Mouse (Mus musculus): ENCODE results near the gene Tmprss9. TPM values are rescaled to one million over a fixed set of nuclear protein-coding genes. Genes with fewer than 3 reads are reported as not detected.

Tmprss9 gene
- total RNA-seq, 2 experiments from 2014 or later = 0.40 to 0.62 TPM

DNA sequence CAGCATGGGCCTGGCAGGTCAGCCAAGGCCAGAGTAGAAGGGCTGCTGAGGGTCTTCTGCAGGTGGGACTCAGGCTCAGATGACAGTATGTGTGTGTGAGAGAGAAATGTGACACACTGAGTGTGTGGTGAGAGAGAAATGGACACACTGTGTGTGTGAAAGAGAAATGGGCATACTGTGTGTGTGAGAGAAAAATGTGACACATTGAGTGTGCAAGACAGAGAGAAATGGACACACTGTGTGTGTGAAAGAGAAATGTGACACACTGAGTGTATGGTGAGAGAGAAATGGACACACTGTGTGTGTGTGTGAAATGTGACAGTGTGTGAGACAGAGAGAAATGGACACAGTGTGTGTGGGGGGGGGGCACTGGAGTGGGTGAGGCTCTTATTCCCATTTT, 40.2 kb downstream of the Tmprss9 start:
- no peak for DNase-seq (ENCODE audit: extremely low spot score in 1 of 2, low spot score in 1 of 2)

- DNase-seq (ENCODE audit: extremely low spot score in 1 of 2, low spot score in 1 of 2) = no peak
Measured at GRCm38 (mm10) chr10:80913364-80914011, 41.8 kb downstream of the Tmprss9 start.

DNA sequence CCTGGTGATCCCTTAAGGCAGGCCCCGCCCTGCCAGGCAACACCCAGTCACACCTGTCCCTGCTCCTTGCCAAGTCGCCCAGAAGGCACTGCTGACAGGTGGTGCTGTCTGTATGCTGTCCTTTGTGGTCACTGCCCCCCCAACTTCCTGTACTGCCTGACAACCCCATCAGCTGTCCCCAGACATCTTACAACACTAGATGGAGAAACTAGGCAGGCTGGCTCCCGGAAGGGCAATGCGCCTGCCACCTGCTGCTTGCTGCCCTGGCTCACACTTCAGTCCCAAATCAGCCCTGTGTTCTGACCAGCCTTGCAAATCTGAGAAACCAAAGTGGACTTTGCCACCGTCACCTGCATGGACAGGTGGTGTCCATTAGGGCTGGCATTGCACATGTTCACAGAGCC, 42.6 kb downstream of the Tmprss9 start:
- no peak for DNase-seq (ENCODE audit: extremely low spot score in 1 of 2, low spot score in 1 of 2)

- no peak for DNase-seq (ENCODE audit: extremely low spot score in 1 of 2, low spot score in 1 of 2)
Measured at GRCm38 (mm10) chr10:80915260-80915659, 43.6 kb downstream of the Tmprss9 start.

GRCm38 (mm10) chr10:80915736-80916135, 44.1 kb downstream of the Tmprss9 start:
- DNase-seq (ENCODE audit: extremely low spot score in 1 of 2, low spot score in 1 of 2) = no peak

- no peak for DNase-seq (ENCODE audit: extremely low spot score in 1 of 2, low spot score in 1 of 2)
Measured at GRCm38 (mm10) chr10:80917336-80917778, 45.7 kb downstream of the Tmprss9 start.

DNA sequence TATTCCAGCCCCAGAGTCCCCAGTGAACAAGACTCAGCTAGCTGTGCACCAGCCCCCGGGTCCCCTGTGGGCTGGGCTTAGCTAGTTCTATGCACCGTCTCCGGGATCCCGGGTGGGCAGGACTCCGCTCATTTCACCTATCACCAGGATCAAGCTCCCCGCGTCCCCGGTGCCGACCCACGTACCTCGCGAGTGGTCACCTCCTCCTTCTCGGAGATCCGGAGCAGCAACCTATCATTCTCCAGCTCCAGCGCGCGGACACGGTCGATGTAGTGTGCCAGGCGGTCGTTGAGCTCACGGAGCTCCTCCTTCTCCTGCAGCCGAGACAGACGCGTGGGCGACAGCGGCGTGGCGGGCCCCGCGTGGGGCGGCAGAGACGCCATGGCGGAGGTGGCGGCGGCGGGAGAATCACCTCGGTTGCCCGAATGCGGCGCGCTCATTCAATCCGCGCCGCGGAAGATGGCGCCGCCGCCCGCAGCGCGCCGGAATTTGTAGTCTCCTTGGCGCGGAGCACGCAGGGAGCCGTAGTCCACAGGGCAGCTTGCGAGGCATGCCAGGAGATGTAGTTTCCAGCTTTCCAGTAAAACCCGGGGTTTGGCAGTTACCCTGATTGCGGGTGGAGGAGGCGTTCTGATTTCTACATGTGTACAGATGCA, 46.3 kb downstream of the Tmprss9 start, which contains the start of gene Lmnb2:
Gene Lmnb2, minus strand, starts transcription at position 467 of the 656 bp plus-strand sequence.
- peak; percentile 66 to 68 for DNase-seq (ENCODE audit: extremely low spot score in 1 of 2, low spot score in 1 of 2)

DNA sequence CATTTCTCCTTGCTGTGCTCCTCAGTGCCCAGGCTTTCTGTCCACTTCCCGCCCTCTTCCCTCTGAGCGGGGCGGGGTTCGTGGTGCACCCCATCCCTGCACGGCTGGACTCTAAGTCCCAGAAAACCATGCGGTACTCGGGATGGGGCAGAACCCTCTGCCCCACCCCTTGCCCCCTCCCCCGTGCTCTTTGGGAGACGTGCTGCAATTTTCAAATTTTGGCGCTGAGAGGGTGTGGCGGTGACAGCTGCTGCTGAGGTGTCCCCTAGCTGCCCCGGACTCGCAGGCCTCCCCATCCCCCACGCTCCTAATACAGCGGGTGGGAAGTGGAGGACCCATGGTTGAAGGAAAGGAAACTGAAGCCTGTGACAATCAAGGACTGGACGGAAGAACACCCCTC, 50.3 kb downstream of the Tmprss9 start:
- DNase-seq (ENCODE audit: extremely low spot score in 1 of 2, low spot score in 1 of 2) = no peak

GRCm38 (mm10) chr10:80925472-80925871, 53.8 kb downstream of the Tmprss9 start:
- DNase-seq (ENCODE audit: extremely low spot score in 1 of 2, low spot score in 1 of 2) = no peak

DNA sequence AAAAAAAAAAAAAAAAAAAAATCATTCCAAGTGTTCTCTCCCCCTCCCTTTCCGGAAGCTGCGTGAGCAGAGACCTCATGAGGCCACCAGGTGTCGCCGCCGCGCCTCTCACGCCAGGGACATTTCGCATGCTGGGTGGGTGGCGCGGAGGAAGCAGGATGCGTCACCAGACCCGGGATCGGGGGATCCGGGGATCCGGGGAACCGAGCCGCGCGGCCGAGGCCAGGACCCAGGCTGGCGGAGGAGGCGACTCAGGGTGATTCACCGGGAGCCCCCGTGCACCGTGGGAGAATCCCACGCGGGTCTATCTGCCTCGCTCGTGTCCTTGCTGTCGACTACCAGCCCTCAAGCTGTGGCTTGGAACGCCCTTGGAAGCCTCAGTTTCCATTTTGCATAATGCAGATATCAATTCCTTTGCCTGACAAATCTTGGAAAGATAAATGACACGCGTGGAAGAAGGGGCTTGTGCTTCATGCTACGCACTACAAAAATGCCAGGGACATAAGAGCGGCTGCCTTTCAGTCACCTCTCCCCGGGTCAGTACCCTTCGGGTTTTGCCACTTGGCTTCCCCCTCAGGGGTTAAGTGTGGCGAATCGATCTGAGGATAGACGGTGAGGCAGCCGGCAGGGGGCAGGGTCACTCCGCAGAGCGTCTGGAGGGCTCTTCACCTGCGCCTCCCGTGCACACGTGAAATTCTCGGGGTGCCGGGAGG, 57.1 kb downstream of the Tmprss9 start:
- DNase-seq (ENCODE audit: extremely low spot score in 1 of 2, low spot score in 1 of 2) = peak; percentile 89

DNA sequence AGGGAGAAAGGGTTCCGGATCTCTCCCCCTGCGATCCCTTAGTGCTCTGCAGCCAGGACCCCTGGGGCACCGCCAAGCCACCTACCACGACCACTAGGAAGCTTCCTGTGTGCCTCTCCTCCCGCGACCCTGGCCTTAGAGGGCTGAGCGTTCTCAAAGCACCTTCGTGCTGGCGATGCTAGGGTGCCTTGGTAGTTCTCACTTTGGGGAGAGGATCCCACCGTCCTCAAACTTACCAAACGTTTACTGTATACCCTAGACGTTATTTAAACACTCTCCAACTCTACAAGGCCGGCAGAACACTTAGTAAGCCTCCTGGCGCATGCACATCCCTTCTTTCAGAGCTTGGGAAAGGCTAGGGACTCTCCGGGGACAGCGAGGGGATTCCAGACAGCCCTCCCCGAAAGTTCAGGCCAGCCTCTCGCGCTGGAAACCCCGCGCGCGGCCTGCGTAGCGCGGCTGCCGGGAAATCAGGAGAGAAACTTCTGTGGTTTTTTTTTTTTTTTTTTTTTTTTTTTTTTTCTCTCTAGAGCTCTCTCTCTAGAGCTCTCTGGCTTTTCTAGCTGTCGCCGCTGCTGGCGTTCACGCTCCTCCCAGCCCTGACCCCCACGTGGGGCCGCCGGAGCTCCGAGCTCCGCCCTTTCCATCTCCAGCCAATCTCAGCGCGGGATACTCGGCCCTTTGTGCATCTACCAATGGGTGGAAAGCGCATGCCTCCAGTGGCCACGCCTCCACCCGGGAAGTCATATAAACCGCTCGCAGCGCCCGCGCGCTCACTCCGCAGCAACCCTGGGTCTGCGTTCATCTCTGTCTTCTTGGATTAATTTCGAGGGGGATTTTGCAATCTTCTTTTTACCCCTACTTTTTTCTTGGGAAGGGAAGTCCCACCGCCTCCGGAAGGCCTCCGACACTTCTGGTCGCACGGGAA, 57.9 kb downstream of the Tmprss9 start, which contains the start of gene Gadd45b:
Gene Gadd45b, plus strand, starts transcription at position 775 of the 928 bp plus-strand sequence.
- DNase-seq (ENCODE audit: extremely low spot score in 1 of 2, low spot score in 1 of 2) = peak; percentile 91 to 95

DNA sequence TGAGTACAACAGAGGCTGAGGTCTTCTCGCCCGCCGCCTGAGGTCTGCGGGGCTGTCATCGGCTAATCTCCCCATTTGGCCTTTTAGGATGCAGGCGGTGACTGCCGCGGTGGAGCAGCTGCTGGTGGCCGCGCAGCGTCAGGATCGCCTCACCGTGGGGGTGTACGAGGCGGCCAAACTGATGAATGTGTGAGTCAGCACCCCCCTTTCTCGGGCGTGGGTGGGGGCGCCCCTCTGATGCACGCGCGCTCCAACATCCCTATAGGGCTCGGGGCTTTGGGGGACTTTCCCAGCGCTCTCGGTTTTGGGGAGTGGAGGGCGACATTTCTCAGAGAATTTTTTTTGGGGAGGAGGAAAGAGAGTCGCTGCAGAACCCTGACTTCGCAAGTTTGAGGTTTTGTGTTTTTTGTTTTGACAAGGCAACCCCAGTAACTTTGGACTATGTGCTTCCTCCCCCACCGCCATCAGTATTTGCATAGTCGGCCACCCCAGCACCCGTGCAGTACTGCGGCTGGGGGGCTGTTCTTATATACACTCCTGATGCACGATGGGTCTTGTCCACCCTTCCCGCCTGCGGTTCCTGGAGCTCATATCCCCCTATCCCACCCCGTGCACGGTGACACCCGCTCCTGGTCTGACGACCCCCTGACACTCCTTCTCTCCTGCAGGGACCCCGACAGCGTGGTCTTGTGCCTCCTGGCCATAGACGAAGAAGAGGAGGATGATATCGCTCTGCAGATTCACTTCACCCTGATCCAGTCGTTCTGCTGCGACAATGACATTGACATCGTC, 58.9 kb downstream of the Tmprss9 start:
- DNase-seq (ENCODE audit: extremely low spot score in 1 of 2, low spot score in 1 of 2) = peak in 1 of 2 experiments; percentile 36

GRCm38 (mm10) chr10:80931153-80931671, 59.6 kb downstream of the Tmprss9 start:
- DNase-seq (ENCODE audit: extremely low spot score in 1 of 2, low spot score in 1 of 2) = no peak

GRCm38 (mm10) chr10:80931695-80932094, 60.0 kb downstream of the Tmprss9 start:
- DNase-seq (ENCODE audit: extremely low spot score in 1 of 2, low spot score in 1 of 2) = no peak

DNA sequence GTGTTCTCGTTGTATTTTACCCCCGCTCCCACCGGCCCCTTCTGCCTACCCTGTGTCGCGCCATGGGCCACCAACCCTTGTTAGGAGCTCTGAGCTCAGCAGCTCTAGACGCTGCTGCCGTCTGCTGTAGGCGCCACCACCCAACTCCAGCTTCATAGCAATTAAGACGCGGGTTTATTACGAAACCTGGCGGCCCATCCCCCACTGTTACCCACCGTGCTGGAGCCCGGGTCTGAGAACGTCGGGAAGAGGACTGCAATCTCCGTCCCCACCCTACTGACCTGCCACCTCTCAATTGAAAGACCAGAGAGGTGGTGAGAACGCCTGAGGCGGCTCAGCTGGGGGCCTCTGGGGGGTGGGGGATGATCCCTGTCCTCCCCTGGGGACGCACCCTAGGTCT, 60.6 kb downstream of the Tmprss9 start:
- peak in 1 of 2 experiments; percentile 34 for DNase-seq (ENCODE audit: extremely low spot score in 1 of 2, low spot score in 1 of 2)

- DNase-seq (ENCODE audit: extremely low spot score in 1 of 2, low spot score in 1 of 2) = no peak
Measured at GRCm38 (mm10) chr10:80932700-80933420, 61.2 kb downstream of the Tmprss9 start.

- DNase-seq (ENCODE audit: extremely low spot score in 1 of 2, low spot score in 1 of 2) = no peak
Measured at GRCm38 (mm10) chr10:80933421-80933979, 61.9 kb downstream of the Tmprss9 start.
